Mouse (Mus musculus): ENCODE data around the gene Gfod1. TPM values are rescaled to one million over a fixed set of nuclear protein-coding genes. Genes with fewer than 3 reads are reported as not detected.
A peak's percentile ranks its signal among the peaks of the same experiment; 100 is the strongest.

Gene Gfod1
- polyA plus RNA-seq, 1 experiment from 2014 or later, result 0.67 TPM

- H3K4me1 ChIP-seq, result peaks cover 10% of the 10 kb centered on the region
- no peak overlapping the region for H3K27ac ChIP-seq
These were observed 110.7 kb downstream of the Gfod1 start for GRCm38 (mm10) chr13:43193266-43193665.

GRCm38 (mm10) chr13:43191741-43192192 is 112.2 kb downstream of the Gfod1 start:
- no peak overlapping the region for H3K9ac ChIP-seq
- no peaks in the 10 kb centered on the region for H3K36me3 ChIP-seq
- H3K27ac ChIP-seq, result no peak overlapping the region
- peak overlapping the region; percentile 49 for H3K4me2 ChIP-seq (replicated peaks)
- peaks cover 10% of the 10 kb centered on the region for H3K4me1 ChIP-seq
- H3K9me3 ChIP-seq, result no peaks in the 10 kb centered on the region
- 11% methylated on average over 14 of the region's 14 CpGs for WGBS
- no peak for ATAC-seq (ENCODE audit: low FRiP score, low read depth)
- peak overlapping the region; percentile 15; the same call in 1 of the 2 replicates for H3K4me3 ChIP-seq
- no peaks in the 10 kb centered on the region for H3K27me3 ChIP-seq

More at GRCm38 (mm10) chr13:43193266-43193665, 110.7 kb downstream of the Gfod1 start:
- Histone ChIP-seq H3K9ac (no peak overlapping the region), H3K4me2 (replicated peaks) (no peak overlapping the region), H3K36me3 (no peaks in the 10 kb centered on the region), H3K9me3 (no peaks in the 10 kb centered on the region), H3K27me3 (no peaks in the 10 kb centered on the region), H3K4me3 (no peak overlapping the region)
- ATAC-seq (ENCODE audit: low FRiP score, low read depth), result no peak
- WGBS, result 52% methylated on average over 7 of the region's 7 CpGs

GRCm38 (mm10) chr13:43191290-43191689 is 112.7 kb downstream of the Gfod1 start:
- WGBS, result 39% methylated on average over 1 of the region's 2 CpGs
- no peak overlapping the region for H3K27ac ChIP-seq
- H3K9me3 ChIP-seq, result no peaks in the 10 kb centered on the region
- no peaks in the 10 kb centered on the region for H3K27me3 ChIP-seq
- H3K4me2 ChIP-seq (replicated peaks), result no peak overlapping the region; the same call in 1 of the 2 replicates
- ATAC-seq (ENCODE audit: low FRiP score, low read depth), result no peak
- H3K36me3 ChIP-seq, result no peaks in the 10 kb centered on the region
- H3K4me1 ChIP-seq, result peaks cover 10% of the 10 kb centered on the region
- H3K4me3 ChIP-seq, result no peak overlapping the region
- H3K9ac ChIP-seq, result no peak overlapping the region

GRCm38 (mm10) chr13:43187736-43188135 is 116.2 kb downstream of the Gfod1 start:
- Histone ChIP-seq H3K36me3 (no peaks in the 10 kb centered on the region), H3K9me3 (no peaks in the 10 kb centered on the region), H3K27ac (no peak overlapping the region), H3K4me1 (peaks cover 15% of the 10 kb centered on the region), H3K9ac (no peak overlapping the region), H3K27me3 (no peaks in the 10 kb centered on the region), H3K4me3 (no peak overlapping the region), H3K4me2 (replicated peaks) (no peak overlapping the region)
- 93% methylated on average over 4 of the region's 4 CpGs for WGBS
- no peak for ATAC-seq (ENCODE audit: low FRiP score, low read depth)

GRCm38 (mm10) chr13:43183248-43184055 is 120.5 kb downstream of the Gfod1 start:
- H3K9me3 ChIP-seq, result no peaks in the 10 kb centered on the region
- peaks cover 12% of the 10 kb centered on the region for H3K4me1 ChIP-seq
- 0 out of 2 replicates have a peak overlapping the region, but pooled peaks have one; percentile 40 for H3K9ac ChIP-seq
- H3K36me3 ChIP-seq, result no peaks in the 10 kb centered on the region
- peak overlapping the region; percentile 58 for H3K4me2 ChIP-seq (replicated peaks)
- peak; percentile 90 for ATAC-seq (ENCODE audit: low FRiP score, low read depth)
- H3K4me3 ChIP-seq, result peak overlapping the region; percentile 41
- WGBS, result 18% methylated on average over 8 of the region's 8 CpGs
- peaks cover 3% of the 10 kb centered on the region; the same call in 1 of the 2 replicates for H3K27me3 ChIP-seq
- peak overlapping the region; percentile 56; the same call in 1 of the 2 replicates for H3K27ac ChIP-seq

- WGBS, result 9% methylated on average over 14 of the region's 14 CpGs
- peak; percentile 71 for ATAC-seq (ENCODE audit: low FRiP score, low read depth)
- Histone ChIP-seq H3K9ac (peak overlapping the region; percentile 40; the same call in 1 of the 2 replicates), H3K4me1 (peaks cover 12% of the 10 kb centered on the region), H3K36me3 (no peaks in the 10 kb centered on the region), H3K4me2 (replicated peaks) (peak overlapping the region; percentile 58), H3K27me3 (peaks cover 3% of the 10 kb centered on the region; the same call in 1 of the 2 replicates), H3K4me3 (peak overlapping the region; percentile 41), H3K9me3 (no peaks in the 10 kb centered on the region), H3K27ac (peak overlapping the region; percentile 56; the same call in 1 of the 2 replicates)
These were observed 121.3 kb downstream of the Gfod1 start for GRCm38 (mm10) chr13:43182465-43183201.

GRCm38 (mm10) chr13:43181104-43181503 is 122.9 kb downstream of the Gfod1 start:
- Histone ChIP-seq H3K9ac (no peak overlapping the region), H3K27me3 (peaks cover 3% of the 10 kb centered on the region; the same call in 1 of the 2 replicates), H3K4me1 (peaks cover 12% of the 10 kb centered on the region), H3K27ac (no peak overlapping the region), H3K36me3 (no peaks in the 10 kb centered on the region), H3K4me3 (no peak overlapping the region), H3K4me2 (replicated peaks) (no peak overlapping the region), H3K9me3 (no peaks in the 10 kb centered on the region)
- 55% methylated on average over 7 of the region's 7 CpGs for WGBS
- no peak for ATAC-seq (ENCODE audit: low FRiP score, low read depth)

- H3K27me3 ChIP-seq, result peaks cover 3% of the 10 kb centered on the region; the same call in 1 of the 2 replicates
- WGBS, result 83% methylated on average over 7 of the region's 7 CpGs
- H3K27ac ChIP-seq, result no peak overlapping the region
- no peak overlapping the region for H3K4me3 ChIP-seq
- no peak overlapping the region for H3K9ac ChIP-seq
- H3K36me3 ChIP-seq, result no peaks in the 10 kb centered on the region
- H3K4me2 ChIP-seq (replicated peaks), result no peak overlapping the region
- ATAC-seq (ENCODE audit: low FRiP score, low read depth), result no peak
- no peaks in the 10 kb centered on the region for H3K9me3 ChIP-seq
- peaks cover 3% of the 10 kb centered on the region for H3K4me1 ChIP-seq
These were observed 126.7 kb downstream of the Gfod1 start for GRCm38 (mm10) chr13:43177317-43177716.

GRCm38 (mm10) chr13:43176676-43177075 is 127.3 kb downstream of the Gfod1 start:
- peaks cover 6% of the 10 kb centered on the region for H3K4me1 ChIP-seq
- no peak overlapping the region for H3K4me3 ChIP-seq
- ATAC-seq (ENCODE audit: low FRiP score, low read depth), result no peak
- WGBS, result 95% methylated on average over 3 of the region's 3 CpGs
- H3K9me3 ChIP-seq, result no peaks in the 10 kb centered on the region
- no peak overlapping the region for H3K9ac ChIP-seq
- H3K4me2 ChIP-seq (replicated peaks), result no peak overlapping the region
- H3K27me3 ChIP-seq, result no peaks in the 10 kb centered on the region
- no peak overlapping the region for H3K27ac ChIP-seq
- H3K36me3 ChIP-seq, result no peaks in the 10 kb centered on the region

- Histone ChIP-seq H3K9me3 (no peaks in the 10 kb centered on the region), H3K4me2 (replicated peaks) (no peak overlapping the region), H3K4me3 (no peak overlapping the region), H3K4me1 (peaks cover 6% of the 10 kb centered on the region), H3K27me3 (no peaks in the 10 kb centered on the region), H3K36me3 (peaks cover 7% of the 10 kb centered on the region; the same call in 1 of the 2 replicates), H3K9ac (no peak overlapping the region), H3K27ac (no peak overlapping the region)
- ATAC-seq (ENCODE audit: low FRiP score, low read depth), result no peak; the same call in 1 of the 2 replicates
- 18% methylated on average over 9 of the region's 9 CpGs for WGBS
These were observed 130.7 kb downstream of the Gfod1 start for GRCm38 (mm10) chr13:43173262-43173661.

- peaks cover 6% of the 10 kb centered on the region for H3K4me1 ChIP-seq
- no peak overlapping the region for H3K27ac ChIP-seq
- no peak for ATAC-seq (ENCODE audit: low FRiP score, low read depth)
- peak overlapping the region; percentile 71 for H3K4me2 ChIP-seq (replicated peaks)
- WGBS, result 35% methylated on average over 14 of the region's 14 CpGs
- peak overlapping the region; percentile 75 for H3K9ac ChIP-seq
- H3K36me3 ChIP-seq, result peaks cover 16% of the 10 kb centered on the region; the same call in 1 of the 2 replicates
- H3K4me3 ChIP-seq, result peak overlapping the region; percentile 73
- H3K27me3 ChIP-seq, result no peaks in the 10 kb centered on the region
- H3K9me3 ChIP-seq, result no peaks in the 10 kb centered on the region
These were observed 131.8 kb downstream of the Gfod1 start for GRCm38 (mm10) chr13:43172036-43172713.

All from limb, embryonic 13.5 days (tissue).